Mouse (Mus musculus): ENCODE data around the gene Thsd7a. TPM values are rescaled to one million over a fixed set of nuclear protein-coding genes. Genes with fewer than 3 reads are reported as not detected.

Thsd7a gene
- total and polyA plus RNA-seq, 3 experiments = 0.30 TPM; not detected in 2

GRCm38 (mm10) chr6:12562336-12562735 is 186.9 kb downstream of the Thsd7a start:
- Histone ChIP-seq H3K27me3 (replicated peaks) (no peaks in the 10 kb centered on the region), H3K4me3 (replicated peaks in 1 of 3; ENCODE audit: low read depth in 2 of 3, low read length in 2 of 3, poor library complexity in 1 of 3) (no peak overlapping the region), H3K9me3 (replicated peaks; ENCODE audit: low read length) (peaks cover 3% of the 10 kb centered on the region), H3K4me1 (ENCODE audit: control insufficient read depth in 1 of 2, insufficient read depth in 2 of 2) (no peaks in the 10 kb centered on the region), H3K79me2 (replicated peaks; ENCODE audit: control insufficient read depth, extremely low read depth, insufficient read depth, poor library complexity, severe bottlenecking) (no peaks in the 10 kb centered on the region), H3K4me2 (ENCODE audit: insufficient read depth, low read depth, poor library complexity, severe bottlenecking) (no peak overlapping the region), H3K36me3 (replicated peaks in 1 of 2; ENCODE audit: control insufficient read depth in 1 of 2, insufficient read depth in 1 of 2, low read length in 1 of 2) (no peaks in the 10 kb centered on the region), H3K9ac (ENCODE audit: insufficient read depth, low read depth) (no peak overlapping the region), H3K27ac (ENCODE audit: insufficient read depth, low read depth) (no peak overlapping the region)
- no peak for DNase-seq (ENCODE audit: extremely low read depth)
- dilution Hi-C loops (cut with MboI; ENCODE audit: extremely low pct_ligation_motif_present, extremely low pct_unique_long_range_greater_than_20kb, low sequenced_read_pairs) (no loop called here), in situ Hi-C loops (cut with MboI; ENCODE audit: low pct_ligation_motif_present, low pct_unique_long_range_greater_than_20kb, low sequenced_read_pairs) (no loop called here)
- TF ChIP-seq JUND (conservative IDR thresholded peaks at IDR 0.05; ENCODE audit: low read depth, low read length) (no peak), BHLHE40 (IDR thresholded peaks at IDR 0.05; ENCODE audit: low read depth, low read length) (no peak), POLR2A (IDR thresholded peaks at IDR 0.05; ENCODE audit: low read depth, low read length) (no peak), MYC (IDR thresholded peaks at IDR 0.05; ENCODE audit: low read depth, low read length) (no peak), TCF12 (IDR thresholded peaks at IDR 0.05; ENCODE audit: low read depth, low read length) (no peak), USF1 (IDR thresholded peaks at IDR 0.05; ENCODE audit: low read depth, low read length) (no peak), JUN (IDR thresholded peaks at IDR 0.05; ENCODE audit: insufficient read depth, low read depth, low read length) (no peak), USF2 (conservative IDR thresholded peaks at IDR 0.05; ENCODE audit: low read depth, low read length) (no peak), GABPA (IDR thresholded peaks at IDR 0.05; ENCODE audit: insufficient replicate concordance, low read depth, low read length) (no peak), HCFC1 (IDR thresholded peaks at IDR 0.05; ENCODE audit: low read depth, low read length) (no peak), ZMIZ1 (IDR thresholded peaks at IDR 0.05; ENCODE audit: low read depth, low read length) (no peak), NELFE (IDR thresholded peaks at IDR 0.05; ENCODE audit: low read depth, low read length) (no peak), NRF1 (IDR thresholded peaks at IDR 0.05; ENCODE audit: low read depth, low read length) (no peak), MAX (IDR thresholded peaks at IDR 0.05; ENCODE audit: low read length) (no peak), CHD2 (IDR thresholded peaks at IDR 0.05; ENCODE audit: low read length) (no peak), IRF4 (IDR thresholded peaks at IDR 0.05; ENCODE audit: low read depth, low read length) (no peak), TBP (conservative IDR thresholded peaks at IDR 0.05; ENCODE audit: low read depth, low read length) (no peak), MXI1 (IDR thresholded peaks at IDR 0.05; ENCODE audit: low read depth, low read length) (no peak), ZKSCAN1 (IDR thresholded peaks at IDR 0.05; ENCODE audit: borderline replicate concordance, low read depth, low read length) (no peak), POLR2AphosphoS2 (IDR thresholded peaks at IDR 0.05; ENCODE audit: low read depth, low read length) (no peak)

GRCm38 (mm10) chr6:12560500-12560899 is 188.7 kb downstream of the Thsd7a start:
- in situ Hi-C loops (cut with MboI; ENCODE audit: low pct_ligation_motif_present, low pct_unique_long_range_greater_than_20kb, low sequenced_read_pairs) = no loop called here
- H3K4me1 ChIP-seq (ENCODE audit: control insufficient read depth in 1 of 2, insufficient read depth in 2 of 2) = peaks cover 0 to 2% of the 10 kb centered on the region in 2 experiments; a peak in 1 of 4 replicates
- dilution Hi-C loops (cut with MboI; ENCODE audit: extremely low pct_ligation_motif_present, extremely low pct_unique_long_range_greater_than_20kb, low sequenced_read_pairs) = no loop called here

More at GRCm38 (mm10) chr6:12560500-12560899, 188.7 kb downstream of the Thsd7a start:
- no peaks in the 10 kb centered on the region for H3K27me3 ChIP-seq (replicated peaks)
- no peak overlapping the region for H3K4me2 ChIP-seq (ENCODE audit: insufficient read depth, low read depth, poor library complexity, severe bottlenecking)
- H3K36me3 ChIP-seq (replicated peaks in 1 of 2; ENCODE audit: control insufficient read depth in 1 of 2, insufficient read depth in 1 of 2, low read length in 1 of 2) = no peaks in the 10 kb centered on the region
- no peaks in the 10 kb centered on the region for H3K79me2 ChIP-seq (replicated peaks; ENCODE audit: control insufficient read depth, extremely low read depth, insufficient read depth, poor library complexity, severe bottlenecking)
- H3K9me3 ChIP-seq (replicated peaks; ENCODE audit: low read length) = peaks cover 3% of the 10 kb centered on the region
- no peak overlapping the region for H3K27ac ChIP-seq (ENCODE audit: insufficient read depth, low read depth)
- H3K4me3 ChIP-seq (replicated peaks in 1 of 3; ENCODE audit: low read depth in 2 of 3, low read length in 2 of 3, poor library complexity in 1 of 3) = no peak overlapping the region
- no peak for DNase-seq (ENCODE audit: extremely low read depth)
- H3K9ac ChIP-seq (ENCODE audit: insufficient read depth, low read depth) = no peak overlapping the region
- TF ChIP-seq UBTF (IDR thresholded peaks at IDR 0.05; ENCODE audit: low read depth, low read length) = no peak
